Mouse (Mus musculus) lung, postnatal 0 days (tissue): ENCODE measurements around the gene Sipa1l1.

Source experiments
- CTCF ChIP-seq: IDR thresholded peaks from 2 replicates; pipeline ENCODE4 v1.5.1; 2016; ENCODE audit warnings: antibody characterized with exemption, mild to moderate bottlenecking
- EP300 ChIP-seq: IDR thresholded peaks from 2 replicates; pipeline ENCODE4 v1.6.1; 2016; ENCODE audit warnings: antibody characterized with exemption, mild to moderate bottlenecking, control low read depth

GRCm38 (mm10) chr12:82428466-82428865 lies 259.3 kb downstream of the Sipa1l1 start:
- TF ChIP-seq CTCF (no peak), EP300 (no peak)
